Mouse (Mus musculus): ENCODE data around the gene Cav3. TPM values are rescaled to one million over a fixed set of nuclear protein-coding genes. Genes with fewer than 3 reads are reported as not detected.

Cav3 gene
- total and polyA plus RNA-seq, 3 experiments, result 0.08 TPM; not detected in 2

- peak; percentile 79 for DNase-seq
Observed at GRCm38 (mm10) chr6:112494620-112495081, 35.3 kb downstream of the Cav3 start.

- no peak for DNase-seq
Observed at GRCm38 (mm10) chr6:112495219-112495618, 35.9 kb downstream of the Cav3 start.

- no peak for DNase-seq
Observed at GRCm38 (mm10) chr6:112496291-112497060, 37.2 kb downstream of the Cav3 start.

- no peak for DNase-seq
Observed at GRCm38 (mm10) chr6:112497456-112497855, 38.2 kb downstream of the Cav3 start.

GRCm38 (mm10) chr6:112498716-112499115 lies 39.4 kb downstream of the Cav3 start:
- DNase-seq, result no peak

GRCm38 (mm10) chr6:112499456-112499855 lies 40.2 kb downstream of the Cav3 start:
- DNase-seq, result no peak

- peak; percentile 84 for DNase-seq
Observed at GRCm38 (mm10) chr6:112501156-112501555, 41.9 kb downstream of the Cav3 start.

GRCm38 (mm10) chr6:112507617-112508016 lies 48.3 kb downstream of the Cav3 start:
- DNase-seq, result no peak

GRCm38 (mm10) chr6:112509590-112510131 lies 50.4 kb downstream of the Cav3 start:
- DNase-seq, result no peak

- no peak for DNase-seq
Observed at GRCm38 (mm10) chr6:112510346-112510745, 51.0 kb downstream of the Cav3 start.

GRCm38 (mm10) chr6:112514591-112514990 lies 55.3 kb downstream of the Cav3 start:
- DNase-seq, result no peak

- no peak for DNase-seq
Observed at GRCm38 (mm10) chr6:112516496-112516895, 57.2 kb downstream of the Cav3 start.

- DNase-seq, result no peak
Observed at GRCm38 (mm10) chr6:112517572-112517971, 58.3 kb downstream of the Cav3 start.

GRCm38 (mm10) chr6:112517991-112518390 lies 58.7 kb downstream of the Cav3 start:
- DNase-seq, result no peak

Other genes starting within 250 kb of the Cav3 start
- 10 to 100 TPM in 1 of 2 experiments, 1 to 10 TPM in 1; 8.3 to 10.5 TPM for gene Lmcd1, start 185.7 kb upstream of the Cav3 start, total RNA-seq (2021)
- 6.4 and 8.1 TPM in 2 replicates for gene Lmcd1, start 185.7 kb upstream of the Cav3 start, polyA plus RNA-seq (2012; rRNA removed)
- gene Ssu2, start 71.5 kb upstream of the Cav3 start, total RNA-seq (2021), result 10 to 100 TPM in 1 of 2 experiments, under 1 TPM in 1; 0.59 to 27.0 TPM
- 29.5 and 47.1 TPM in 2 replicates for gene Ssu2, start 71.5 kb upstream of the Cav3 start, polyA plus RNA-seq (2012; rRNA removed)
- 100 to 1,000 TPM in 1 of 2 experiments, 10 to 100 TPM in 1; 21.0 to 333 TPM for gene Oxtr, start 30.4 kb downstream of the Cav3 start, total RNA-seq (2021)
- 98.5 and 193 TPM in 2 replicates for gene Oxtr, start 30.4 kb downstream of the Cav3 start, polyA plus RNA-seq (2012; rRNA removed)
- 1 to 10 TPM; 5.3 to 7.5 TPM for gene Rad18, start 237.2 kb downstream of the Cav3 start, total RNA-seq (2021)
- 0.61 and 0.62 TPM in 2 replicates for gene Rad18, start 237.2 kb downstream of the Cav3 start, polyA plus RNA-seq (2012; rRNA removed)